Mouse (Mus musculus): Measurements from ENCODE around the gene Ak9. TPM values are rescaled to one million over a fixed set of nuclear protein-coding genes. Genes with fewer than 3 reads are reported as not detected.

Ak9 gene
- total and polyA plus RNA-seq, 3 experiments: 0.21 TPM; not detected in 2

DNA sequence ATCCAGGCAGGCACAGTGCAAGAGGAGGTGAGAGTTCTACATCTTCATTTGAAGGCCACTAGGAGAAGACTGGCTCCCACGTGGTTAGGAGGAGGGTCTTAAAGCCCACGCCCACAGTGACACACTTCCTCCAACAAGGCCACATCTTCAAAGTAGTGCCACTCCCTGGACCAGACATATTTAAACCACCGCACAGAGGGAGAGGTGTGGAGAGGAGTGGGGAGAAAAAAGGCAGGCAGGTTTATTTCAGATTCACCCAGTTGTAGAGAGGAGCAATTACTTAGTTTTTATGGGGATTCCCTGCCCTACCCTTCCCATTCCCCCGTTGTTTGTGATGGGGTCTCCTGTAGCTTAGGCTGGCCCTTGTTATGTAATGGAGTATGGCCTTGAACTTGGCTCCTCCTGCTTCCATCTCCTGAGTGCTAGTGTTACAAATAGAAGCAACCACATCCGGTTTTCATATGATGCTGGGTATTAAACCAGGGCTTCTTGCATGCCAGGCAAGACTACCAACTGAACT, 169.2 kb downstream of the Ak9 start:
- DNase-seq (ENCODE audit: low read depth, low spot score): peak; percentile 23
- Histone ChIP-seq H3K79me2 (ENCODE audit: control insufficient read depth, insufficient read depth, low read length, poor library complexity) (no peaks in the 10 kb centered on the region), H3K36me3 (ENCODE audit: control insufficient read depth in 1 of 2, insufficient read depth in 2 of 2, low read length in 2 of 2) (peaks cover 0 to 29% of the 10 kb centered on the region in 2 experiments; a peak in 2 of 4 replicates), H3K9me3 (replicated peaks; ENCODE audit: insufficient read depth, low read length) (no peaks in the 10 kb centered on the region), H3K4me1 (ENCODE audit: control insufficient read depth in 1 of 2, insufficient read depth in 2 of 2, low read length in 2 of 2) (peaks cover 18 to 38% of the 10 kb centered on the region in 2 experiments), H3K27ac (ENCODE audit: control insufficient read depth, low read depth, low read length) (peak overlapping the region; percentile 18), H3K9ac (ENCODE audit: control insufficient read depth, low read depth, low read length, poor library complexity, severe bottlenecking) (no peak overlapping the region), H3K27me3 (ENCODE audit: control insufficient read depth in 1 of 2, insufficient read depth in 2 of 2, low read length in 2 of 2) (no peaks in the 10 kb centered on the region), H3K4me3 (ENCODE audit: control insufficient read depth in 1 of 2, insufficient read depth in 1 of 2, low read depth in 2 of 2, low read length in 2 of 2) (no peak overlapping the region)
- TF ChIP-seq POLR2AphosphoS5 (IDR thresholded peaks at IDR 0.05; ENCODE audit: borderline replicate concordance, low read depth, low read length) (no peak), USF1 (IDR thresholded peaks at IDR 0.05; ENCODE audit: low read depth, low read length) (0 out of 2 replicates have a peak, but pooled peaks have one; percentile 28)

DNA sequence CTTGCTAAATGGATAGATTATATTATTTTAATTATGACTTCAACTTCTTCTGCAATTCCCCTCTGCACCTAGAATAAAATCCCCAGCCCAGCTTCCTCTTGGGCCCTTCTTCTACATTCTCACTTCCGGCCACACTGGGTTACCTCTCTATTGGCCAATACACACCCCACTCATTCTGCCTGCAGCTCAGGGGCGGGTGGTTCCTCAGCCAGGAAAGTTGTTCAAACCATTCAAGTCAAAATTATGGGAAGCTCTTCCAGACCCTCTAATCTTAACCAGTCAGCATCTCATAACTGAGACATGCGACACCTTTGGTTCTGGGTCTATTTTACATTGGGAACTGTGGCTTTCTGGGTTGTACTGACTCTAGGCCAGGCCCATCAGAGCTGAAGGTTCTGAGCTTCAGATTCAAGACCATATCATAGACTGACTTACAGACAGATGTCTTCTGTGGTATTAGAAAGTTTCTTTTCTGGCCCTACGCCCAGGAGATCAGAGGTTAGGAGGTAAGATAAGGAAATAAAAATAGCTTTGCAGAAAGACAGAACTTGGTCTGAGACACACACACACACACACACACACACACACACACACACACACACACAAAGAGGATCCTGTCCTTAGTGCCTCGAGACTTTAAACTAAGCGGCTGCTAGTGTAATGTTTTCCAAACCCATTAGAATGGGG, 170.1 kb downstream of the Ak9 start:
- Histone ChIP-seq H3K4me1 (ENCODE audit: control insufficient read depth in 1 of 2, insufficient read depth in 2 of 2, low read length in 2 of 2) (peaks cover 18 to 38% of the 10 kb centered on the region in 2 experiments), H3K27ac (ENCODE audit: control insufficient read depth, low read depth, low read length) (peak overlapping the region; percentile 43), H3K27me3 (ENCODE audit: control insufficient read depth in 1 of 2, insufficient read depth in 2 of 2, low read length in 2 of 2) (no peaks in the 10 kb centered on the region), H3K79me2 (ENCODE audit: control insufficient read depth, insufficient read depth, low read length, poor library complexity) (no peaks in the 10 kb centered on the region), H3K4me3 (ENCODE audit: control insufficient read depth in 1 of 2, insufficient read depth in 1 of 2, low read depth in 2 of 2, low read length in 2 of 2) (no peak overlapping the region), H3K36me3 (ENCODE audit: control insufficient read depth in 1 of 2, insufficient read depth in 2 of 2, low read length in 2 of 2) (peaks cover 0 to 29% of the 10 kb centered on the region in 2 experiments; a peak in 2 of 4 replicates), H3K9me3 (replicated peaks; ENCODE audit: insufficient read depth, low read length) (no peaks in the 10 kb centered on the region), H3K9ac (ENCODE audit: control insufficient read depth, low read depth, low read length, poor library complexity, severe bottlenecking) (no peak overlapping the region)
- peak; percentile 97 for DNase-seq (ENCODE audit: low read depth, low spot score)
- TF ChIP-seq MAFK (IDR thresholded peaks at IDR 0.05; ENCODE audit: borderline replicate concordance, low read depth, low read length): peak; percentile 76; the same call in 1 of the 2 replicates
- TF ChIP-seq JUND (IDR thresholded peaks at IDR 0.05; ENCODE audit: low read depth, low read length): no peak
- TF ChIP-seq POLR2AphosphoS5 (IDR thresholded peaks at IDR 0.05; ENCODE audit: borderline replicate concordance, low read depth, low read length): no peak
- TF ChIP-seq RCOR1 (IDR thresholded peaks at IDR 0.05; ENCODE audit: low read depth, low read length): peak; percentile 97
- TF ChIP-seq USF1 (IDR thresholded peaks at IDR 0.05; ENCODE audit: low read depth, low read length): no peak
- TF ChIP-seq HCFC1 (IDR thresholded peaks at IDR 0.05; ENCODE audit: low read depth, low read length): peak; percentile 54; the same call in 1 of the 2 replicates
- no peak for TF ChIP-seq KAT2A (conservative IDR thresholded peaks at IDR 0.05; ENCODE audit: low read depth, low read length)
- TF ChIP-seq GABPA (IDR thresholded peaks at IDR 0.05; ENCODE audit: low read depth, low read length): no peak
- TF ChIP-seq TAL1 (IDR thresholded peaks at IDR 0.05; ENCODE audit: low read length): peak; percentile 77
- no peak for TF ChIP-seq RAD21 (IDR thresholded peaks at IDR 0.05; ENCODE audit: low read depth, low read length)
- TF ChIP-seq CHD2 (IDR thresholded peaks at IDR 0.05; ENCODE audit: low read length): peak; percentile 34; the same call in 1 of the 2 replicates
- TF ChIP-seq SMC3 (IDR thresholded peaks at IDR 0.05; ENCODE audit: low read depth, low read length): no peak
- no peak for TF ChIP-seq CTCF (IDR thresholded peaks at IDR 0.05 in 2 of 3, conservative IDR thresholded peaks at IDR 0.05 in 1 of 3; ENCODE audit: control insufficient read depth in 1 of 3, insufficient read depth in 1 of 3, low read depth in 2 of 3, low read length in 3 of 3, poor library complexity in 1 of 3, severe bottlenecking in 1 of 3)
- peak; percentile 49; the same call in 1 of the 2 replicates for TF ChIP-seq MXI1 (IDR thresholded peaks at IDR 0.05; ENCODE audit: low read depth, low read length)
- TF ChIP-seq NRF1 (IDR thresholded peaks at IDR 0.05; ENCODE audit: insufficient read depth, low read depth, low read length, poor library complexity, severe bottlenecking): no peak
- no peak for TF ChIP-seq POLR2A (IDR thresholded peaks at IDR 0.05; ENCODE audit: control insufficient read depth in 1 of 2, insufficient read depth in 1 of 2, low read depth in 1 of 2, low read length in 2 of 2, poor library complexity in 1 of 2)
- TF ChIP-seq SIN3A (IDR thresholded peaks at IDR 0.05; ENCODE audit: low read length): peak; percentile 84
- peak; percentile 74 for TF ChIP-seq BHLHE40 (IDR thresholded peaks at IDR 0.05; ENCODE audit: borderline replicate concordance, low read depth, low read length)
- TF ChIP-seq ZMIZ1 (IDR thresholded peaks at IDR 0.05; ENCODE audit: low read depth, low read length): no peak; the same call in 1 of the 2 replicates
- TF ChIP-seq ZKSCAN1 (IDR thresholded peaks at IDR 0.05; ENCODE audit: low read depth, low read length): no peak
- TF ChIP-seq TCF12 (IDR thresholded peaks at IDR 0.05; ENCODE audit: low read depth, low read length): peak; percentile 90
- TF ChIP-seq TBP (IDR thresholded peaks at IDR 0.05; ENCODE audit: low read depth, low read length): peak; percentile 45; the same call in 1 of the 2 replicates
- TF ChIP-seq GATA1 (IDR thresholded peaks at IDR 0.05; ENCODE audit: low read depth, low read length): peak; percentile 93
- no peak for TF ChIP-seq CHD1 (IDR thresholded peaks at IDR 0.05; ENCODE audit: low read depth, low read length)
- no peak for TF ChIP-seq POLR2AphosphoS2 (IDR thresholded peaks at IDR 0.05; ENCODE audit: low read length)
- TF ChIP-seq E2F4 (IDR thresholded peaks at IDR 0.05; ENCODE audit: borderline replicate concordance, low read depth, low read length): no peak
- TF ChIP-seq MYB (IDR thresholded peaks at IDR 0.05; ENCODE audit: low read depth, low read length): no peak
- peak; percentile 99 for TF ChIP-seq MEF2A (IDR thresholded peaks at IDR 0.05; ENCODE audit: extremely low read depth, insufficient replicate concordance, low read depth, low read length, poor library complexity, severe bottlenecking)
- peak; percentile 90 to 95 for TF ChIP-seq EP300 (IDR thresholded peaks at IDR 0.05; ENCODE audit: low read depth in 1 of 2, low read length in 2 of 2)

Measured in MEL (cell line).